17 mouse cellular contexts compared by ENCODE assay signal in genomic region chr1:119685773-119686558, GRCm38 (mm10). TPM values are rescaled to one million over a fixed set of nuclear protein-coding genes. Genes with fewer than 3 reads are reported as not detected.
A peak's percentile ranks its signal among the peaks of the same experiment; 100 is the strongest.
DNase-seq lines count a peak whose midpoint lies in the region; ATAC-seq and TF ChIP-seq lines count a peak whose summit lies in the region.
"Had no signal": no experiment of that assay in that cellular context is flagged by ENCODE, and none has a peak within 500 bp of the region (broad histone marks: within the 10 kb centered on the region; RNA-seq: fewer than 3 reads in every experiment).

No protein-coding gene starts in this region.

- 95% methylated on average over 3 of the region's 3 CpGs for WGBS in kidney, postnatal 0 days
- WGBS in midbrain, postnatal 0 days: 93% methylated on average over 3 of the region's 3 CpGs
- 86% methylated on average over 3 of the region's 3 CpGs for WGBS in midbrain, embryonic 10.5 days
- 79% methylated on average over 3 of the region's 3 CpGs for WGBS in liver, embryonic 12.5 days (ENCODE audit: insufficient replicate concordance)

- H3K4me1 ChIP-seq in kidney, postnatal 0 days (replicated peaks; ENCODE audit: insufficient read depth, low read length): no peaks in the 10 kb centered on the region
- H3K4me1 ChIP-seq in midbrain, postnatal 0 days (ENCODE audit: insufficient read depth, low read length): no peaks in the 10 kb centered on the region
- no peaks in the 10 kb centered on the region for H3K4me1 ChIP-seq in midbrain, embryonic 10.5 days
- H3K4me1 ChIP-seq in liver, embryonic 12.5 days: peaks cover 10% of the 10 kb centered on the region; the same call in 1 of the 2 replicates
- H3K4me1 ChIP-seq: embryonic facial prominence, embryonic 10.5 days; forebrain, embryonic 15.5 days; limb, embryonic 13.5 days; midbrain, embryonic 15.5 days had no signal

- no peak for ATAC-seq in kidney, postnatal 0 days (replicated peaks; ENCODE audit: low FRiP score, low read depth)
- no peak for ATAC-seq in midbrain, postnatal 0 days (ENCODE audit: low FRiP score)
- ATAC-seq in liver, embryonic 12.5 days: peak; percentile 82
- ATAC-seq: forebrain, embryonic 15.5 days; midbrain, embryonic 15.5 days had no signal

- TF ChIP-seq CTCF in kidney, postnatal 0 days (IDR thresholded peaks at IDR 0.05; ENCODE audit: low read depth): 0 out of 2 replicates have a peak, but pooled peaks have one; percentile 10
- 0 out of 2 replicates have a peak, but pooled peaks have one; percentile 10 for TF ChIP-seq CTCF in midbrain, postnatal 0 days (IDR thresholded peaks at IDR 0.05)

- no peak overlapping the region for H3K4me3 ChIP-seq in kidney, postnatal 0 days (replicated peaks; ENCODE audit: low read depth, low read length)
- no peak overlapping the region for H3K4me3 ChIP-seq in midbrain, postnatal 0 days (ENCODE audit: low read depth, low read length)
- H3K4me3 ChIP-seq in midbrain, embryonic 10.5 days: no peak overlapping the region
- H3K4me3 ChIP-seq in liver, embryonic 12.5 days: no peak overlapping the region
- H3K4me3 ChIP-seq: embryonic facial prominence, embryonic 10.5 days; erythroblast, embryonic 14.5 days; forebrain, embryonic 15.5 days; limb, embryonic 13.5 days; midbrain, embryonic 15.5 days had no signal

- H3K9me3 ChIP-seq in kidney, postnatal 0 days (replicated peaks; ENCODE audit: low read length): no peaks in the 10 kb centered on the region
- no peaks in the 10 kb centered on the region for H3K9me3 ChIP-seq in midbrain, postnatal 0 days (ENCODE audit: low read length)
- no peaks in the 10 kb centered on the region for H3K9me3 ChIP-seq in midbrain, embryonic 10.5 days (replicated peaks)
- no peaks in the 10 kb centered on the region for H3K9me3 ChIP-seq in liver, embryonic 12.5 days (replicated peaks)
- H3K9me3 ChIP-seq: embryonic facial prominence, embryonic 10.5 days; forebrain, embryonic 15.5 days; limb, embryonic 13.5 days; midbrain, embryonic 15.5 days had no signal

- DNase-seq in kidney, postnatal 0 days (ENCODE audit: low spot score): no peak
- DNase-seq in kidney, adult 8-10 months: no peak
- DNase-seq in midbrain, postnatal 0 days (ENCODE audit: low spot score): no peak
- no peak for DNase-seq in midbrain, embryonic 10.5 days (ENCODE audit: low spot score)
- DNase-seq in right cerebral cortex, postnatal 10 days (ENCODE audit: low spot score in 2 of 2): no peak
- DNase-seq in Muller cell, postnatal 12 days (ENCODE audit: inconsistent ontology term): no peak
- no peak for DNase-seq in yolk sac, embryonic 10.5 days (ENCODE audit: low spot score)
- DNase-seq: cerebellum, adult 11 months; cerebellum, postnatal 25 days; thymus, adult 18-20 months had no signal

- no peak overlapping the region for H3K27ac ChIP-seq in kidney, postnatal 0 days
- H3K27ac ChIP-seq in midbrain, postnatal 0 days (ENCODE audit: low read depth, low read length): no peak overlapping the region
- no peak overlapping the region for H3K27ac ChIP-seq in midbrain, embryonic 10.5 days (replicated peaks)
- H3K27ac ChIP-seq in liver, embryonic 12.5 days: peak overlapping the region; percentile 60; the same call in 1 of the 2 replicates
- H3K27ac ChIP-seq: embryonic facial prominence, embryonic 10.5 days; forebrain, embryonic 15.5 days; limb, embryonic 13.5 days; midbrain, embryonic 15.5 days had no signal

- H3K36me3 ChIP-seq in kidney, postnatal 0 days (ENCODE audit: insufficient read depth, low read length): 0 out of 2 replicates have a peak, but pooled peaks cover 4% of the 10 kb centered on the region
- H3K36me3 ChIP-seq in midbrain, postnatal 0 days (ENCODE audit: insufficient read depth, low read length): no peaks in the 10 kb centered on the region
- peaks cover 48% of the 10 kb centered on the region for H3K36me3 ChIP-seq in midbrain, embryonic 10.5 days
- H3K36me3 ChIP-seq in liver, embryonic 12.5 days: peaks cover 11% of the 10 kb centered on the region

- H3K9ac ChIP-seq in kidney, postnatal 0 days (ENCODE audit: low read depth, low read length): no peak overlapping the region
- H3K9ac ChIP-seq in midbrain, postnatal 0 days (replicated peaks; ENCODE audit: low read length, poor library complexity, severe bottlenecking): no peak overlapping the region
- H3K9ac ChIP-seq in liver, embryonic 12.5 days: no peak overlapping the region
- H3K9ac ChIP-seq: forebrain, embryonic 15.5 days; limb, embryonic 13.5 days; midbrain, embryonic 15.5 days had no signal

- no peaks in the 10 kb centered on the region for H3K27me3 ChIP-seq in kidney, postnatal 0 days (ENCODE audit: insufficient read depth, low read length)
- H3K27me3 ChIP-seq in midbrain, postnatal 0 days (ENCODE audit: insufficient read depth, low read length): no peaks in the 10 kb centered on the region
- no peaks in the 10 kb centered on the region for H3K27me3 ChIP-seq in midbrain, embryonic 10.5 days (ENCODE audit: low read depth, poor library complexity, severe bottlenecking)
- H3K27me3 ChIP-seq in liver, embryonic 12.5 days (replicated peaks): no peaks in the 10 kb centered on the region
- H3K27me3 ChIP-seq: forebrain, embryonic 15.5 days; limb, embryonic 13.5 days; midbrain, embryonic 15.5 days had no signal

- no peak overlapping the region for H3K4me2 ChIP-seq in kidney, postnatal 0 days (ENCODE audit: low read length)
- no peak overlapping the region for H3K4me2 ChIP-seq in midbrain, postnatal 0 days (ENCODE audit: low read depth, low read length, poor library complexity, severe bottlenecking)
- H3K4me2 ChIP-seq in liver, embryonic 12.5 days: no peak overlapping the region
- H3K4me2 ChIP-seq: forebrain, embryonic 15.5 days; limb, embryonic 13.5 days; midbrain, embryonic 15.5 days had no signal

RNA-seq across cellular contexts. Expression of gene Epb41l5, which starts 37.2 kb away (rescaled TPM):
- polyA plus RNA-seq in kidney, postnatal 0 days (2015; fragmentation: Nextera tagmentation; extraction: Ambion mirVana): 50.9 and 56.5 TPM in 2 replicates
- total RNA-seq in midbrain, postnatal 0 days (2014; rRNA removed): 12.8 and 17.9 TPM in 2 replicates
- 12.2 and 13.5 TPM in 2 replicates for polyA plus RNA-seq in midbrain, postnatal 0 days (2015; fragmentation: Nextera tagmentation; extraction: Ambion mirVana)
- 58.9 and 60.2 TPM in 2 replicates for polyA plus RNA-seq in midbrain, embryonic 10.5 days (2016; fragmentation: Nextera tagmentation; extraction: Ambion mirVana)
- polyA plus RNA-seq in liver, embryonic 12.5 days (2016; fragmentation: Nextera tagmentation; extraction: Ambion mirVana): 16.8 and 17.2 TPM in 2 replicates
- total RNA-seq: granulocyte monocyte progenitor cell, adult 5-6 weeks had no signal
